Mouse (Mus musculus) erythroblast, embryonic 14.5 days (primary cell): Measurements from ENCODE around the gene Entpd1.

Experiments
- GATA1 ChIP-seq: IDR thresholded peaks from 2 replicates; pipeline ENCODE4 v1.6.1; 2012; ENCODE audit warnings: low read length, inconsistent platforms, mixed read lengths
- TAL1 ChIP-seq: IDR thresholded peaks from 3 replicates; pipeline ENCODE4 v1.6.1; 2012; ENCODE audit warnings: low read length, inconsistent platforms, mixed read lengths

DNA sequence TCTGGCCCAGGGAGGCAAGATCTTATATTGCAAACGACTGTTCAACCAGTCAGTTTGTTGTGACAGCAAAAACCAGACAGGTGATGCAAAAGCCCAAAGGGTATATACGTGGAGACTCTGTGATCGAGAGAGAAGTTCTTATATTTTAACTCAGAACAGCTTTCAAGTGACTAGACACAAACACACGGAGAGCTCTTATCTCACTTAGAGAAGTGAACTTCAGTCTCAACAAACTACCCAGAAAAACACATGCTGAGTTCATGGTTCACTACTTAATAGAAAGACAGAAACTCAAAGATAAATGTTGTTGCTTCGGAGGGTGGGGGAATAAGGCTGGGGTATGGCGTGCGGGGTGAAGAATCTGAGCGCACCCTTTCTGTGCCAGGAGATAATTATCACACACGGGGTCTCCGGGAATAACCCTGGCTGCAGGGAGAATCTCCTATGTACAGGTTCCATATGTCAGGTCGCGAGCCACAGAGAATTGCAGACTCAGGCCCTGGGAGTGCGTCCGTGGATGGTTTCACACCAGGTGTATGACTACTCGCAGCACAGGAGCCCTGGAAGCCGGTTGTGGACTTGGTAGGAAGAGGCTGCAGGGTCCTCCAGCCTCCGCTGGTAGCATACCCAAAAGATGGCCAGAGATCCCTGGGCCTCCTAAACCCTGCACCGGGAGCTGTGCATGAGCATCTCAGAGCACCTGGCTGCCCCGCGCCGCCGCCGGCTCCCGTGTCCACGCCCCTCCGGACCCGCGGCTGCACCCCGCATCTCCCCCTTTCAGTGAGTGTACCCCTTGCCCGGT is 24.5 kb upstream of the Entpd1 start:
- no peak for TF ChIP-seq GATA1
- TF ChIP-seq TAL1: no peak
